Mouse (Mus musculus) B cell, adult 2 months (primary cell): ENCODE measurements around the gene Fbxl17.

Experiments used
- DNase-seq, 2 experiments: peaks; one replicate each; pipeline ENCODE4 v3.0.0; 2022

The Fbxl17 gene

GRCm38 (mm10) chr17:63086526-63086925, 413.3 kb downstream of the Fbxl17 start:
- DNase-seq, result no peak

DNA sequence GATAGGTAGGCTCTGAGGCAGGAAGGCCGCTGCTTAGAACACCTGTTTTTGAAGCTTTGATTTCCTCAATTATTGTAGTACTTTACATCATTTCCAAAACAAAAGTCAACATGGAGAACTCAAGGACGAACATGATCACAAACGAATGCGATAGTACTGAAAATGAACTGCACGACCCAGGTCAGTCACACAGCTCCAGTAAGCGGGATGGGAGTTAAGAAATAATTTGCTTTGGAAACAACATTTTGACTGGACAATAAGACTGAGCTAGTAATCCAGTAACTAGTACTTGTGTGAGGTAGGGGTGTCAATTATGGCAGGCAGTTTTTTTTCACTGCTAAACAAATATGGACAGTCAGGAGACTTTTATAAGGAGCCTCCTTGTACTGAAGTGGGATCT, 414.6 kb downstream of the Fbxl17 start:
- DNase-seq, result no peak

DNA sequence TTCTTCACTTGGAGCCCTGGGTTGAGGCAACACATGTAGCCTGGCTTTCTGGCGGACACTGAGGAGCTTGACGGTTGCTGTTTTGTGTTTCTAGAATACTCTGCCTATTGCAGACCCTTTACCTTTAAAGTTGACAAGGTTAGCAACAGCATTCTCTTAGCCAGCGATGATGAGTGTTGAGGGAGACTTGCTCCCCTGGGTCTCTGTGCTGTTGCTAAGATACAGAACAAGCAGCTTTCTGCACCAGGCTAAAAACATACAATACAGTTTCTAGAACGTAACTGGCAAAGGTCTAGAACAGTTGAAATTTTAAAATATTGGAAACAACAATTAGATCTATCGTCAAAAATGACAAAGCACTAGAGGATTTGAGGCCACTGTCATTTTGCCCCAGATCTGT, 420.7 kb downstream of the Fbxl17 start:
- no peak for DNase-seq

DNA sequence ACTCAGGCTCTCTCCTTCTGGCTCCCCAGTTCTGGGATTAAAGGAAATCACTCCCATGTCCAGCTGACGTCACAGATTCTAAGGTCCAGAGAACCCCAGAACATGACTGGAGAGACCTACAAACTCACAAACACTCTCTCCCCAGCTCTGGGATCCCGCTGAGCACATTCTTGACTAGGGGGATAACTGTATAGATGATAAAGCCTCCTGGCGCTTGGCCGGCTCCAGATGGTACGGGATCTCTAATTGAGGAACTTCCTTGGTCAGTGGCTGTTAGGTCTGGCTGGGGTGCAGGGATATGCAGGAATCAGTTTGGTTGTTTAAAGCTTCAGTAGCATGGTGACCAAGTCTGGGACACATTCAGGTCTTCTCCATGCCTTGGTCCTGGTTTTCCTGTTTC, 422.3 kb downstream of the Fbxl17 start:
- no peak for DNase-seq

DNA sequence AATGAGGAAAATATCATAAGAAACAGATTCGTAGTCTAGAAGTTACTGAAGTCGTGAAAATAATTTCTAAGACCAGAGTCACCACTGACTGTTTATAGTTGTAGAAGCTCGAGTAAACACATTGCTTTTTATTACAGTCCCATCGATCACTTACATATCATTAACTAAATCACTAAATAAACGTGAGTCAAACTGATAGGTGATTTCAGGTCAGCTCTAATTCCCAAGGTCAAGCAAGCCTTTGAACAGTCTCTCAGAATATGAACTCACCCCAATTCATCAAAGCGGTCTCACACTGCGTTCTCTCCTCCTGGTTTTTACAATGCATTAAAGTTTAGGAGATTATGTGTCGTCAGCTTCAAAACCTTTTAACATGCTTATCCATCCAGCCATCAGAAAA, 423.2 kb downstream of the Fbxl17 start:
- DNase-seq, result no peak

DNA sequence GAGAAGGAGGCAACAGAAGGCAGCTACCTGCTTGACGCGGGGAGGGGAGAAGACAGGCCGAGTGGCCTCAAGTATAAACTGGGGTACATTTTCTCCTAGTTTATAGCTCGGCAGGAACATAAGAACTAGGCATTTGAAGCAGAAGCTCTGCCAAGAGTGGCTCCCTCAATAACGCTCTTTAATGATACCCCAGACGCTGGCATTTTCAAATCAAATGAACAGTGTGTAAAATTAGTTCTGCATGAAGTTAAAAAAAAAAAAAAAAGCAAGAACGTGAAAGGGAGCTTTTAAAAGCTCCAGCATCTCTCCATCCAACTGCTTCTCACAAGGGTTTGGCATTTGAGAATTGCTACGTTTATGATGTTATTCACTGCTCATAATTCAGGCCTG, 423.8 kb downstream of the Fbxl17 start:
- DNase-seq, result no peak

- DNase-seq, result no peak
These were observed 424.5 kb downstream of the Fbxl17 start for GRCm38 (mm10) chr17:63075091-63076036.

DNA sequence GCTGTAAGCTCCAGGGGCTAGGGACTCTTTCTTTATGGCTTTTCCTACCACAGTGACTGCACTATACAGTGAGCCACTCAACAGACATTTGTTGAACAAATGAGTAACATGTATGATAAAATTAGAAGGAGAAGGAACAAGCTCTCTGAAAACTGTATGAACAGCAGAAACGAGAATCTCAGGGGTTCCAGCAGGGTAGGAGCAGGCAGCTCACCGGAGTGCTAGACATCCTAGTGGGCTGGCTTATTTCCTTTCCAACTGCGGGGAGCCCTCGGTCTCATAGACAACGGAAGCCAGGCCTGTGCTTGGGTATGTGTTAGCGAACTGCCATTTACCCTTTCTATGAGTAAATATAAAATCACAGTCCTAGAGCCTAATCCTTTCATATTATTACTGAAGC, 426.5 kb downstream of the Fbxl17 start:
- no peak for DNase-seq

- DNase-seq, result no peak
These were observed 428.5 kb downstream of the Fbxl17 start for GRCm38 (mm10) chr17:63071134-63071923.

DNA sequence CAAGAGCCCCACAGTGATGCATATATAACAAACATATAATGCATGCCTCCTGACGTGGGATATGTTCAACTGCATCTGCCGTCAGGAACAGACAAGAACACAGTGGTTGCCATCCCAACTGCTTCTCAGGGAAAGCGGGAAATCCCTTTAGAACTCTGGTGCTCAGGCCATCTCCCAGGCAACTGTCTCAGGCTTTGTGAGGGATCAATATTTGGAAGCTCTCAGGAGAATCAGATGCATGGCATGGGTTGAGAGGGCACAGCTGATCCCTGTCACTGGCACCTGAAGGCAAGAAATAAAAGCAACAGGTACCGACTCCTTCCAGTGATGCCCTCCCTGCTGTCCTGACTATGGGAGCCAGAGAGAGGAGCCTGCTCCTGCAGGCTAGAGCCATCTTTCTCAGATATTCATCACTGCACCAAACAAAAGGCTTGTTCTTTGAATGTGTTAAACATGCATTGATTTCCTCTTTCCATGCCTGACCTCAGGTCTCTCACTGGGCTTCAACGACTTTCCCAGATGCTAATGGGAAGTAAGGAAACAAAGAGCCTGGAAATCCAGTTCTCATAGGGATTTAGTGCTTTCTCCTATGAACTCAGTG, 429.6 kb downstream of the Fbxl17 start:
- DNase-seq, result no peak

- DNase-seq, result no peak
These were observed 437.0 kb downstream of the Fbxl17 start for GRCm38 (mm10) chr17:63062785-63063184.

DNA sequence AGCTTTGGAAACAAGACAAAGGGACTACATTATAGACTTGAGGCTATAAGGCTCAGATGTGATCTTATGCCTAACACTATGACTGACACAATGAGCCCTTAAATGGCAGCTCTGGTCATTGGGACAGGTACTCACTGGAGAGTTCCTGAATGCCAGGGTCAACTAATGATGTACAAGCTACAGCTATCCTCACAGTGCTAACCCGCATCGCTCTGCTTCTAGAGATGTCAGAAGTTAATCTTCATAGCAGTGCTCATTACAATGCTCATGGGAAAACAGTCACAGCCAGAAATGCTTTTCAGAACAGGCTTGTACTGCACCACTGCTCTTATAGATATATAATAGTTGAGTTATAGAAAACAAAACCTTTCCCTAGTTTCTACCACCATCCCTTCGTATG, 438.0 kb downstream of the Fbxl17 start:
- no peak for DNase-seq

- DNase-seq, result no peak
These were observed 439.0 kb downstream of the Fbxl17 start for GRCm38 (mm10) chr17:63060814-63061213.

- DNase-seq, result no peak
These were observed 442.0 kb downstream of the Fbxl17 start for GRCm38 (mm10) chr17:63057740-63058388.

DNA sequence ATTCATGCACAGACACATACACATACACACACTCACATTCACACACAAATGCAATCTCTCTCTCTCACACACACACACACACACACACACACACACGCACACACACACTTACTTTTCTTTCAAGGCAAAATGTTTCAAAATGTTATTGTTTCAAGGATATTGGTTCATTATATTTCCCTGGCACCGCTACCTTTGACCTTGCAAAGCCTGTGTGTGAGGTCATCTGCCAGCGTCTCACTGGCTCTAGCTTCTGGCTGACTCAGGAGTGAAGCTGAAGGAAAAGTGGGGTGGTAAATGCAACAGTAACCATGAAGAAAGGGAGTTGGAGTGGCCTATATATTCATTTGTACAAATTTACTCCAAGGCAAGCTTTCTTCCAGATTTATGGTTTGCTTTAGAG, 442.8 kb downstream of the Fbxl17 start:
- no peak for DNase-seq

- no peak for DNase-seq
These were observed 446.5 kb downstream of the Fbxl17 start for GRCm38 (mm10) chr17:63053311-63053710.

- DNase-seq, result no peak
These were observed 453.4 kb downstream of the Fbxl17 start for GRCm38 (mm10) chr17:63046401-63046800.

- no peak for DNase-seq
These were observed 454.5 kb downstream of the Fbxl17 start for GRCm38 (mm10) chr17:63045297-63045696.

- no peak for DNase-seq
These were observed 456.7 kb downstream of the Fbxl17 start for GRCm38 (mm10) chr17:63043046-63043675.

- no peak for DNase-seq
These were observed 462.3 kb downstream of the Fbxl17 start for GRCm38 (mm10) chr17:63037562-63037961.

DNA sequence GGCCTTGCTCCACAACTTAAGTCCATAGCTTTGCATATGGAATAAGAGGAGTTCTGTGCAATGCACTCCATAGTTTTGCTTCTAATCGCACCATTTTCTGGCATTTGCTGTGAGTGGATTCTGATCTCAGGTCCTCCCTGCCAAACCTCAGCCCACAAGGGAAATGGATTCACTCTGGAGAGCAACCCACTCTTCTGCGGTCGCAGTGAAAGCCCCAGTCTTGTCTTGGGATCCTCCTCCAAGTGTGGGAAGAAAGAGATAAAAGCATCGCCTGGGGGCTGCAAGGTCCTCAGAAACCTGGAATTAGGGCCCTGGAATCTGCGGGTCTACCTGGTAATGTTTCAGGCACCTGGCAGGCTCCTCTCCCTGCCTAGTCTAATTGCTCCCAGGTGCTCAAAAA, 466.7 kb downstream of the Fbxl17 start:
- no peak for DNase-seq

DNA sequence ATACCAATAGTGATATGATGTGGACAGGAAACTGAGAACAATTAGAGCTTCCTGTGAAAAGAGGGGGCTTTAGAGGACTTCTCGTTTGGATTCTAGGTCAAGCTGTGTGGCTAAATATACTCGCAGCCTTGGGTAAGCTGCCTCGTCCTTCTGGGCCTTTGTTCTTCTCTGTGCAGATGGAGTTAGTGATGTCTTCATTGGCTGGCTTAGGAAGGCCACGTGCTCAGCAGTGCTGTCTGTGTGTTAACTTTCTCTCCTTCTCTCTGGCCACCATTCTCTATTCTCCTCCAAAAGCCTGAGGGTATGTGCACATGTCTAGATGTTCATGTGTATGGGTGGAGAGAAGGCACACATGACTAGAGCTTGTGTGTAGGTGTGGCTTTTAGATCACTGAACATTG, 470.7 kb downstream of the Fbxl17 start:
- no peak for DNase-seq

GRCm38 (mm10) chr17:63025238-63025637, 474.6 kb downstream of the Fbxl17 start:
- DNase-seq, result no peak
